Mouse (Mus musculus) erythroblast, embryonic 14.5 days (primary cell): ENCODE results near the gene Kmt5b.

ENCODE experiments used
- GATA1 ChIP-seq: IDR thresholded peaks from 2 replicates; pipeline ENCODE4 v1.6.1; 2012; ENCODE audit warnings: low read length, inconsistent platforms, mixed read lengths
- TAL1 ChIP-seq: IDR thresholded peaks from 3 replicates; pipeline ENCODE4 v1.6.1; 2012; ENCODE audit warnings: low read length, inconsistent platforms, mixed read lengths

GRCm38 (mm10) chr19:3829863-3830262 is 62.6 kb downstream of the Kmt5b start:
- TF ChIP-seq TAL1 (no peak), GATA1 (no peak)
